Mouse (Mus musculus) erythroblast, embryonic 14.5 days (primary cell): ENCODE measurements around the gene Thsd7b.

Experiments used
- GATA1 ChIP-seq: IDR thresholded peaks from 2 replicates; pipeline ENCODE4 v1.6.1; 2012; ENCODE audit warnings: low read length, inconsistent platforms, mixed read lengths
- TAL1 ChIP-seq: IDR thresholded peaks from 3 replicates; pipeline ENCODE4 v1.6.1; 2012; ENCODE audit warnings: low read length, inconsistent platforms, mixed read lengths

DNA sequence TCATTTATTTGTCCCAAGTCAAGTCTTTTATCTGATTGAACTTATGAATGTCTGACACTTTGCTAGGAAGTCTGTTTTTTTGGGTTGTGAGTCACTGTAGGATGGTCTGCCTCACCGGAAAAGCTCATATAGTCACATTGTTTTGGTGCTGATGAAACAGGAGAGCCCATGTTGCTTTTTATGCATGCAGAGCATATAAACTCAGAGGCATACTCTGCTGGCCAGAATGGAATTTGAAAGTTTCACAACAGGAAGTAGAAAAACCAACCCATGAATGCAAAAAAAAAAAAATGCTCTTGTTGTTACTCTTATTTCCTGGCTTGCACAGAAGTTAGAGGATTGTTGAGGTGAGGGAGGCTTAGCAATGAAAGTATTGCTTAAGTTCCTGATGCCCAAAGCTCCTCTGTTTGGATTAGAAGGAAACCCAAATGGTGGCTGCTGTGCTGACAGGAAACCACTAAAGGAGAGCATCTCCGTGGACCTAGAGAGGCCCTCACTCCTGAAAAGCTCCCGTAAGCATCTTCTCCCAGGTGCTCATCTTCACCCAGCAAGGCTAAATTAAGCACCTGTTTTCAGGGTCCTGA, 269.6 kb downstream of the Thsd7b start:
- no peak for TF ChIP-seq TAL1
- no peak for TF ChIP-seq GATA1
